Mouse (Mus musculus) lung, postnatal 4 days (tissue): ENCODE results near the gene Id3.

Experiments
- DNase-seq, 2 experiments: peaks; one replicate each; pipeline ENCODE4 v3.0.0; 2021

Id3 gene

DNA sequence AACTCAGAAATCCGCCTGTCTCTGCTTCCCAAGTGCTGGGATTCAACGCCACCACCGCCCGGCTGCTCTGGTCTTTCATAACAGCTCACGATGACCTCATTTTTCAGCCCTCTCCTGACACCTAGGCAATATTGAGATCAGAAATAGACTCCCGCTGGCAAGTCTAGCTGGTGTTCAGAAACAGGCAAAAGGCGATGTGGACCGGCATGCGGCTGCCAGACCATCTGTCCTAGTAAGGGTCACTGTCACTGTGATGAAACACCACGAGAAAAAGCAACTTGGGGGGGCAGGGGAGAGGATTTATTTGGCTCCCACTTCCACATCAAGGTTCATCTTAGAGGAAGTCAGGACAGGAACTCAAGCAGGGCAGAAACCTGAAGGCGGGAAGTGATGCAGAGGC lies 17.8 kb upstream of the Id3 start:
- no peak for DNase-seq

DNA sequence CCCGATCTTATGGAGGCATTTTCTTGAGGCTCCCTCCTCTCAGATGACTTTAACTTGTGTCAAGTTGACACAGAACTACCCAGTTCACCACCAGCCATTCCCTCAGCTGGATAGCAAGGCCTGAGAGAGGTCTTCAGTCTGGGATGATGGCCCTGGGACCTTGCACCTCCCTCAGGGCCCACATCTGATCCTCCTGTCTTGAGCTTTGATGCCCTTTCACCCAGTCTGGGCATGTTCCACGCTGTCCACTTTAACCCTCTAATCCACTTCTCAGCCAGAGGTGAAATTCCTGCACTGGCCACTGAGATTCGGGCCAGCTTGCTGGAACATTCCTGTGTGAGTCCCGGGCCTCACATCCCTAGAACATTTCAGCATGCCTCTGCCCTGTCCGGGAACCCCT lies 17.3 kb upstream of the Id3 start:
- no peak for DNase-seq

DNA sequence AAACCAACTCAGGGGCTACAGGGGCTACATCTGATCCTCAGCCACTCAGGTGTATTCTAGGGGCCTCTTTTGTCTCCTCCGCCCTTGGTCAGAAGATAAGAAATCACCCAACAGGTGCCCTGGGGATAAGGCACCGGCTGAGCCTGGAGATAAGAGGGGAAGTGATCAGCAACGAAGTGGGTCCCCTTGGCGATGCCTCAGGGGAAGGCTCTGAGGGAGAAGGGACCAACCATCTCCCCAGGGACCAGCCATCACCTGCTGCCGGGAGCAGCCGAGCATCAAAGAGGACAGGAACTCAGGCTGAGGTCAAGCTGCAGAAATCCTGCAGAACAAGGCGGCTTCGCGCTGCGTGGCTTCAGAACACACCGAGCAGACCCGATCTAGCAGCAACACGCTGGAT lies 15.6 kb upstream of the Id3 start:
- DNase-seq: no peak

DNA sequence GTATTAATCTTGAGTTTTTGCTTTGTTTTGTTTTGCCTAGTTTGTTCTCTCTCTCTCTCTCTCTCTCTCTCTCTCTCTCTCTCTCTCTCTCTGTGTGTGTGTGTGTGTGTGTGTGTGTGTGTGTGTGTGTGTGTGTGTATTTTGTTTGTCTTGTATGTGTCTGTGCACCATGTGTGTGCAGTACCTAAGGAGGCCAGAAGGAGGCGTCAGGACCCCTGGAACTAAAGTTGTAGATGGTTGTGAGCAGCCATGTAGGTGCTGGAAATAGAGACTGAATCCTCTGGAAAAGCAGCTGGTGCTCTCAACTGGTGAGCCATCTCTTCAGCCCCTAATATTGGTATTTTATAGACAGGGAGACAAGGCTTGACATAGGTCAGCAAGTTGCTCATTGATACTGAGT lies 13.5 kb upstream of the Id3 start:
- DNase-seq: no peak

DNA sequence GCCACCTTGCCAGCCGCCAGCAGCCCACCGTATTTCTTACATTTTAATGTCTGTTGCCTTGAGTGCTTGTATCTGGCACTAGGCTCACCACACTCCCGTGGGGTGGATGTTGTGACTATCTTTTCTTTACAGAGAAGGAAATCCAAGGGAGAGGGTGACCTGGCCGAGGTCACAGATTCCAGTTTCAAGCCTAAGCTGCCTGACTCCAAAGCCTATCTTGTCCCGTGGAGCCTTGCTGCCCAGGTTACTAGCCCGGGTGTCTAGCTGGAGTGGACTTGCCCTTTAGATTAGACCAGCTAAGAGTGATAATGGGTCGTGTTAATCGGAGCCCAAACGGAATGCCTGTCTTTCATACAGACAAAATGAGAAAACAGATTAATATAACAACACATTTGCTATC lies 9.5 kb upstream of the Id3 start:
- DNase-seq: no peak

DNA sequence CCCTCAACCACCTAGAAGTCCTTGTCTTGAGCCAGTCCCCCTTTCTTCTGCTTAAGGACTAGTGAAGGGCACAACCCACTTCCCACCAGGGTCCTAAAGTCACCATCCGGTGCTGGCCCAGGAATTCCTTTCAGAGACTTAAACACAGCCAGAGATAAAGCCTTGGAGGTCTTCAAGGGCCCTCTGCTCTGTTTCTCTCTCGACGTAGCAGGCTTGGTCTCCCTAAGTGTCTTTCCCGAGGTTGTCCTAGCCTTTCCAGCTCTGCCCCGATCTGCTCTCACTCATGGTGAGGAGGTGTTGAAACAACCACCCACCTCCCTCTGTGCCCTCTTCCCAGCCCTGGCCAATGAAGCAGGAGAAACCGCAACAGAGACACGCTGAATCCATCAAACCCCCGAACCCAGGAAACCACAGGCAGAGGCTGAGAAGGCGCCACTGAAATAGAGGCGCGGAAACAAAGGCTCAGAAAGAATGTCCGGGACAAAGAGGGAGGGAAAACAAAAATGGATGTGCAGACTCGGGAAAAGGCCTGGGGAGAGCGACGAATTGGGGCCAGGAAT lies 8.8 kb upstream of the Id3 start:
- DNase-seq: peak in 1 of 2 experiments; percentile 57

DNA sequence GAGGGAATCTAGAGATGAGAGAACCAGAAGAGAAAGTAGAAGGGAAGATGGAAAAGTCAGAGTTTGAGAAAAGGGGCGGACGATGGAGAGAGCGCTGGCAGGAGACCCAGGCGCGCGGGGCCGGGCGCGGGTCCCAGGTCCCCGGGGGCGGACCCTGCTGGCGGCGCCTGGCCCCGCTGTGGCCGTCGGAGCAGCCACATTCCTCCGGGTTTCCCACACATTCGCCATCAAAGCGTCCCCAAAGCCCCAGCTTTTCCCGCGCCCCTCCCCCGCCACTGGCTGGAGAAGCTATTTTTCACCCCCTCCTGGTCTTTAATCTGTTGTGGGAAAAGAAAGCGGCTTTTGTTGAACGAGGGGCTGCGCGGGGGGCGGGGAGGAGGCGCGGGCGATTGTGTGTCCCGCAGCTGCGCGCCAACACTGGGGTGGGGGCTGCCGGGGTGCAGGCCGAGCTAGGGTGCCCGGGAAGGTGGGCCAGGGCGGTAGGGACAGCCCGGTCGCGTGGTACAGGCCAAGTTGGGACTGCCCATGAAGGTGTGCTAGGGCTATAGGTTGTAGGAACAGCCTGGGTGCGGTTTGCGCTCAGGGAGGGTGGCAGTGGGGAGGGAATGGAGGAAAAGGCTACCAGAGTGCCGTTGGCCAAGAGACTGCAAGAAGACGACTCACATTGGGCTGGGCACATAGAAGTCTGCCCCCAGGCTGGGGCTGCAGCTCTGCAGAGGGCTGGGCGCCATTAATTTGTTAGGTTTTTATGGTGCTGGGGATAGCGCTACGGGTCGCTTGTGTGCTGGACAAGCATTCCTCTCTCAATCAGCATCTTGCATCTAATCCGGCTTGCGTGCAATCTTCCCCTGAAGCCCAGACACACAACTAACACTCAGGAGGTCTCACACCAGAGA lies 8.1 kb upstream of the Id3 start:
- peak; percentile 78 to 88 for DNase-seq

DNA sequence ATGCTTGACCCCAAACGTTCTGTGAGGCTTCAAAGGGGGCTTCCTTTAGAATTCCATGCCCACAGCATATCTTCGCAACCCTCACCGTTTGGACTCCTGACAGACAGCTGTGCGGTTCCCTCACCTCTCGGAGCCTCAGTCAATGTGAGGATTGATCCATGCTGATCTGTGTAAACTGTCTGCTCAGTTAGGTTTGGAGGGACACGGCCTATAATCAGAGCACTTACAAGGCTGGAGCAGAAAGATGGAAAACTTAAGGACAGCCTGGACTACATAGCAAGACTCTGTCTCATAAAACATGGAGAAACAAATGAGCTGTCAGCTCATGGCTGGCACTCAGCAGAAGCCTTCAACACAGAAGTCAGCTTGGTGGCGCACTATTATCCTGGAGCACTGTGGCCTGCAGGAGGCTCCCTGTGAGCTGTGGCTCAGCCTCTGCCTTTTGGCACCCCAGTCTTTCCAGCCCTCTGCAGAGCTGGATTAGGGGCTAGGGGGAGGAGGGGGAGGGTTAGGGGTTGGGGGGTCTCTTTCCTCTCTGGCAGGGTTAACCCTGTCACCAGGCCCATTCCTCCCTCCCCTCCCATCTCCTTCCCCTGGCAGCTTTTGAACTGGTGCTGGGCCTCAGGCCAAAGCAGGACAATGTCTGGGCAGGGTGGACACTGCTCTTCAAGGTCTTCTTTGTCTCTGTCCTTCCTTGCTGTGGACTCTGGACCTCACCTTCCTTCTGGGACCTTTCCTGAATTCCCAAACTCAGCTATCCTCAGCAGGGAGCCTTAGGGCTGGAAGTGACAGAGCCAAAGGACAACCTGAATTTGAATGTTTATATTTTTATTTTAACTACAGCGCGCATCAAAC lies 7.2 kb upstream of the Id3 start:
- peak; percentile 65 to 78 for DNase-seq

DNA sequence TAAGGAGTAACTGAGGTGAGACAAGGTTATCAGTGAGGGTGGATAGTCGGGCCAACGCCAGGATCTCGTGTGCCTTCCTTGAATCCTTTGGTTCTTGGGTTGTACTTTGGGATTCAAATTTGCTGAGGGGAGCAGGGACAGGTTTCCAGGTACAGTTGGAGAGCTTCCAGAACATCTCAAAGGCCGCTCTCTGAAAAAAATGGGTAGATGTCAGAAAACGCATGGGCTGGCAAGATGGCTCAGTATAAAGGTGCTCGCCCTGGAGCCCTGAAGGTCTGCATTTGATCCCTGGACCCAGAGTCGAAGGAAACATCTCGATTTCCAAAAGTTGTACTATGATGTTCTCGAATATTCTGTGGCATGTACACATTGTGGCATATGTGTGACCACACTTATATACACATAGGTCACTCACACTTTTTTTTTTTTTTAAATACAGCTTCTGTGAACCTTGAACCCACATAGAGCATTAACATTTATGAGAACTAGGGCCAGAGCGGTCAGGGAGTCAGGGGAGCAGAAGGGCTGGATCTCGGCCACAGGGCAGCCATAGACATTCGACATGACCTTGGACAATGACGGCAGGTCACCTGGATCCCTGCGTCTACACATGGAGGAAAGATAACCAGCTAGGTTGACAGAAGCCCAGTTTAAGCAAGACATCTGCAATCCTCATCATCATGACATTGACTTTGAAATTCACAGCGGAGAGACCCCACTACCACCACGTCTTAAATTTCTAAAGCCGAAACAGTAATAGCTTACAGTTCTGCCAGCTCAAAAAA lies 3.8 kb upstream of the Id3 start:
- DNase-seq: no peak

DNA sequence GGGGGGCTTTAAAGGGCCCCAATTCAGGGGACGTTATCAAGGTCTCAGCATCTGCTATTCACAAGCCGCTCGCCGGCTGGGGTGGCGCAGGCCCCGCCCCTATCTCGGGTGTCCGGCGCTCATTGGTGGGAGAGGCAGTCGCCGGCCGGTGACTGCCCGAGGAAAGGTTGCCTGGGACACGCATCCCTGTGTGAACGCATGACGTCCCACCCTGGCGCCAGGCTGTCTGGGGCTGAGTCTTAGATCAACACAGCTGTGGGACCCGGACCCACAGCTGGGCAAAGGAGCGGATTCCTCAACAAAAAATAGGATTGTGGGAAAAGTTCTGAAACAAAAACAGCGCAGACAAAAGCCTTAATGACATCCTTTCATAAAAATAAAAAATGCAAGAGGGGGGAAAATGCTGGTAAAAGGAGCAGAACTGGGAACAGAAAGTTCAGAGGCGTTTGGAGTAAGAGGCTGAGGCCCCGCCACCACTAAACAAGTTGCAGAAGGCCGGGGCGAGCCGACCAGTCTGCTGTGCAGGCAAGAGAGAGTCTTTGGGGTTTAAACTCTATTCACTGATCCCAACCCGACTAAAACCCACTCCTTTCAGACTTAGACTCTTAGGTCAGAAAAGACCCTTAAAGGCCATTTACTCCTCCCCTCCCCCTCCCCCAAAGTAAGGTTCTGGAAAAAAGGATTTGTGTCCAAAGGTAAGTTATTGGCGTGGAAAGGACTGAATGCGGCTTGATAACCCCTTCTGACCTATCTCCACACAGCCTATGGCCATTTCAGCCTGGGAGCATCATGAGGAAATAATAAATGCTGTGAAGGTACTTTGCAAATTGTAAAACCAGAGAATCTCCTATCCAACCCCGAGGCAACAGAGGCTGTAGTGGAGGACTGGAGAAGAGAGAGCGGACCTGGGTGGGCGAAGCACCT lies 2.7 kb upstream of the Id3 start:
- DNase-seq: peak; percentile 96 to 99

DNA sequence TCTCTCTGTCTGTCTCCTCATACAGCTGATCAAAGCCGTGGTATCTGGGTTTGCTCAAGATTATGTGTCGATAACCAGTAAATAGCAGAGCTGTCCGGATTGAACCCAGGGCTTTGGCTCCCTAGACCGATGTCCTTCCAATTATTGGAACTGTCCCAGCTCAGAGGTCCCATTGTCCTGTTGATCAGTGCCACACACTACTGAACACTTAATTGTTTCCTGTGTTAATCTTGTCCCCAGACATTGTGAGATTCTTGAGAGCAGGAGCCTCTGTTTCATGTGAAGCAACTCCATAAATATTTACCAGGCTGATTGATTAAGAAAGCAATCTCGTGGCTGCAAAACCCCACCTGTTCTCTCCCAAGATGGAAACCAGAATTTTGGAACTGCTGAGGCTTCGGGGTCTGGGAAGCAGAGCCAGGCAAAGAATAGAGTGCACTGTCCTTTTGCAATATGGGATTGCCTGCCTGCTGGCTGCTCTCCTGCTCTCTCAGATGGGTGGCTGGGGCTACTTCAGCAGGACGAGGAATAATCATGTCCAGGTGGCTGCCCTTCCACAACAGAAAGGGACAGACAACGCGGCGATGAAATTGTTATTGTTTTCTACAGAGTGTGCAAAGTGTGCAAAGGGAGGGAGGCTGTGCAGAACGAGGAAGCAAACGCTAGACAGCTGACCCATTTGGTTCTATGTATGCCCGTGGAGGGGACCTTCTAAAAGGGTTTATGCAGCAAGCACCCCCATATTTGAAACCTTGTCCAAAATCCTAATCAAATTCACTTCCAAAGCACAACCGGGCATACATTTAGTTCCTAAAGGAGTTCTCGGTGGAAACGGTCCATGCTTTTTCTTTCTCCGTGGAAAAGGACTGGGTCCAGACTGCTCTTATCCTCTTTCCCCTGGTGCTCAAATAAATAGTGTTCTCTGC lies 767 bp upstream of the Id3 start:
- DNase-seq: peak in 1 of 2 experiments; percentile 20

DNA sequence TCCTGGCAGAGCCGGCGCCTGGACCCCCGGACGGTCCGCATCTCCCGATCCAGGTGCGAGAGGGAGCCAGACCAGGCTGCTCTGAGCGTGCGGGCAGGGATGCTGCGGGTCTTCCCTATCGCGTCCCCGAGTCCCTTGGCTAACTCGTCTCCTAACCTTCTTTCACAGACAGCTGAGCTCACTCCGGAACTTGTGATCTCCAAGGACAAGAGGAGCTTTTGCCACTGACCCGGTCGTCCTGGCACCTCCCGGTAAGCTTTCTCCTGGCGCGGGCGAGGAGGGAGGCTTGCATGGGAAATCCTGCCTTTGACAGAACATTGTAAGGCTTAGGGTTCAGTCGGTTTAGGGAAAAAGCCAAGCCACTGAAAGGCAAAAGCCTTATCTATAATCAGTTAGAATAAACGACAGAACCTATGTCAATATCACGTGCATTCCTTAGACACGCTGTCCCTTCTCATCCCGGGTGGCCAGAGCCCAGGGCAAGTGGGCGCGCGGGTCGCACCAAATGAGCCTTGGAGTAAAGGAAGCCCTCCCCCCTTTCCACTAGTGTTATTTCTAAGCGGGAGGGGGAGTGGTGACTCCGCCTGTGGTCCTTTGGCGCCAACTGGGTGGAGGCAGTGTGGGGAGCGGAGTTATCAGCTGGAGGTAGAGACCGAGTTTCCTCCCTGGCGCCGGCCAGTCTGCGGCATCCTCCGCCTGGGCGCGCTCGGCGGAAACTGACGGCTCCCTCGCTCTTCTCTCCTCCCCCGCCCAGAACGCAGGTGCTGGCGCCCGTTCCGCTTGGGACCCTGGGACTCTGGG lies 1.0 kb downstream of the Id3 start:
- DNase-seq: peak; percentile 87 to 92

DNA sequence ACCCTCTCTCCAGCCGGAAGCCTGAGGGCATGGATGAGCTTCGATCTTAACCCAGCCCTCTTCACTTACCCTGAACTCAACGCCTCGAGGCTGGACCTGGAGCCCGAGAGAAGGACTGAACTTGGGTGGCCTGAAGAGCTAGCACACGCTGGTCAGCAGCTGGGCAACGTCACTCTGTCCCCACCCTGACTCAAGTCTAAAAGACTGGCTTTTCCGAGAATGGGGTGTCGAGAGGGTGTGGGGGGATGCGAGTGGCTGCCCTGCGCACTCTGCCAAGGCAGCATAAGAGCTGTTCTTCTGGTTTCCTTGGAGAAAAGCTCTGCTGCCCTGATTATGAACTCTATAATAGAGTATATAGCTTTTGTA lies 1.6 kb downstream of the Id3 start:
- DNase-seq: no peak

DNA sequence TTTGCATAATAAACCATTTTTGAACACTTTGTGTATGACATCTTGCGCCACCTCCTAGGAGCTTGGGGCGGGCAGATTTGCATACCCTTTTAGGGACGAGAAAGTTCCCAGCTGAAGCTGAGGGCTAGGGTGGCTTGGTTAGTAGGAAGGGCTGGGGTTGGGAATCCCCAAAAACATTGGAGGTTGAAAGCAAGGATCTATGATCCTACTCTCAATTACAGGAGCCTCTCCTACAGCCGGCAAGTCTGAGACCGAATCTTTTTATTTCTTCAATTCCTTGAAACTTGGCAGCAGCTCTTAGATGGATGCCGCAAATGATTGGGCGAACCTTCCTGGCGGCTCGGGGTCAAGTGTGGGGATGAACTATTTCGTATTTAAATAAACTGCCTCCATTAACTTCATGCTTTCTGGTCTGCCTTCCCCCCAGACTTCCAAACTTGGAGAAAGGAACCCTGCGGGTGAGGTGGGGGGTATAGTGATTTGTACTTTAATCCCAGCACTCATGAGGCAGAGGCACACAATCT lies 2.1 kb downstream of the Id3 start:
- peak in 1 of 2 experiments; percentile 46 for DNase-seq

DNA sequence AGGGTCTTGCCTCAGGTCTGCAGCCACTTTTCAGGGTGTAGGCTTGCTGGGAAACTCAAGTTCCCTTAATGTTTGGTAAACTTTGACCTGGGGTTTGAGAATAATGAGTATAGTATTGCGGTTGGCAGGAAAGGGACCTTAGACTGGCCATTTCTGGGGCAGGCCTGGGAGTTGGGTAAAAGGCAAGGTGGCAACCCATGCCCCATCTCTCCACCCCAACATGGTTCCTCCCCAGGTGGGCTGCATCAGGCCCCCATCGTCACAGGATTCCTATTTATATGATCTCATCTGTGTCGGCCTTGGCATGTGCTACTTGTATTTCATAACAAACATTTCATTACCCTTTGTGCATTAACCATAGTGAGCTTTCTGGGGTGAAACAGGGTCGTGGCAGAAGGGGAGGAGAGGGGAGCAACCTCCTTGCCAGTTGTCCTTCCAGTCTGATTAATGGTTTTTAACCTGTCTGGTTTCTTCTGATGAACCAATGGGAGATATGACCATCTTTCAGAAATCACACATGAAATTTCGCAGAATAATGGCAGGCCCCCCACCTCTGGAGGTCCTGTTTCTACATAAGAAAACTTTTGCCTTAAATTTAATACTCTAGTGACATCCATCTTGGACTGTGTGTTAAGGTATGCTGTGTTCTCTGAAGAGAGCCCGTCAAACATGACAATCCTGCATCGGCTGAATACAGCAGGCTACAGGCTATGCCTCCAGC lies 2.9 kb downstream of the Id3 start:
- peak in 1 of 2 experiments; percentile 36 for DNase-seq

DNA sequence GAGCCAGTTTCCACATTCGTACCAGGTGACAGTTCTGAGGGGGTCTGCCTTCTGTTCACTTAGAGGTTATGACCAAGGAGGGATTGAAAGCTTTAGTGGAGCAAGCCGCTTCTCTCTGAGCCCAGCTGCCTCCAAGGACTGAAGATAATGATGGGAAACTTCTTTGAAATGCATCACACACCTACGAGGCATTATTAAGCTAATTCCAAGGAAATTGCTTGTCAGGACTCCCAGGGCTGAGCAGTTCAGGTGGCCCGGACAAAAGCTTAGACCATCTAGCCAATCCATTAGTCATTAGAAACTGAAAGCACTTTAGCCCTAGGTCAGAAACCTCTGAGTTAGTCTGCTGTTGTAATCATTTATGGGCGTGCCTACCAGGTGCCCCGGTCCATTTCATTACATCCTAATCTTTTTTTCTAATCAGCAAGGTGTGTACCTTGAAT lies 3.4 kb downstream of the Id3 start:
- DNase-seq: no peak

DNA sequence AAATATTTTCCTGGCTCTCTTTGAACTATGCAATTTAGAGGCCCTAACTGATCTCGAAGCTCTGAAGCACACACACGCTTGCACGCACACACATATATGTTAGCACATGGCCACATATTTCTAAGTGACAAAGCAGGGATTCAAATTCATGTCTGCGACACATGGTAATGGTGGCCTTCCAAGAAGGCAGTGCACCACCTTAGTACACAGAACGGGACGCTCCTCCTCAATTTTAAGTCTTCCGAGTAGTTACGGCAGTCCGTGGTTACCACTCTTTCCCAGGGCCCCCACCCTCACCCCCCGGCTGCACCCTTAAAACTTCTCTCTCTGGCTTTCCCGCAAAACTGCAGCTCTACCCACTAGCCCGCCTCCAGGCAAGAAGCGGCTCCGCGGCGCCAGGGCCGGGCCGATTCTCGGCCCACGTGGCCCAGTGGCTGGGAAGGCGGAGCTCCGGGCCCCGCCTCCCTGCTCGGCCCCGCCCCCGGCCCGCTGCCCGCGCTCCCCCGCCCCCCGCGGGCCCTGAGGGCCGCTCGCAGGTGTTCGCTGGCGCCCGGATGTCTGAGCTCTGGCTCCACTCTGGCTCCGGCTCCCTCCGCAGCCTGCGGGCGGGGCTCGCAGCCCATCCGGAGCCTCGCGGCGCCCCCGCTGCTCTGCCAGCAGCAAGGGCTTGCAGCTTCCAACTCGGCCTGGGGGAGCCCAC lies 4.3 kb downstream of the Id3 start:
- DNase-seq: peak; percentile 91 to 96
